Mouse (Mus musculus) limb, embryonic 15.5 days (tissue): ENCODE measurements around the gene Traf5. TPM values are rescaled to one million over a fixed set of nuclear protein-coding genes. Genes with fewer than 3 reads are reported as not detected.

Experiments
- ATAC-seq: fragments of 200-750 bp; cut with Nextera tagmentation; 2 replicates; pipeline ENCODE4 v1.8.0; 2017; ENCODE audit warnings: low read depth, moderate TSS enrichment; ENCODE audit not compliant: insufficient number of reproducible peaks, low FRiP score, low TSS enrichment
- H3K27ac ChIP-seq: fragments of 300-500 bp; sonication (generic); 2 replicates; pipeline ENCODE4 v1.5.1; 2015; ENCODE audit warnings: moderate library complexity, mild to moderate bottlenecking, inconsistent platforms
- H3K27me3 ChIP-seq: fragments of 300-500 bp; sonication (generic); 2 replicates; pipeline ENCODE4 v1.6.1; 2015; ENCODE audit warnings: inconsistent platforms
- H3K36me3 ChIP-seq: fragments of 300-500 bp; sonication (generic); 2 replicates; pipeline ENCODE4 v1.6.1; 2015; ENCODE audit warnings: inconsistent platforms
- H3K4me1 ChIP-seq: fragments of 300-500 bp; sonication (generic); 2 replicates; pipeline ENCODE4 v1.6.1; 2015; ENCODE audit warnings: inconsistent platforms
- H3K4me2 ChIP-seq: fragments of 300-500 bp; sonication (generic); 2 replicates; pipeline ENCODE4 v1.6.1; 2015; ENCODE audit warnings: mild to moderate bottlenecking, inconsistent platforms
- H3K4me3 ChIP-seq: fragments of 300-500 bp; sonication (generic); 2 replicates; pipeline ENCODE4 v1.5.1; 2015; ENCODE audit warnings: mild to moderate bottlenecking, inconsistent platforms
- H3K9ac ChIP-seq: fragments of 300-500 bp; sonication (generic); 2 replicates; pipeline ENCODE4 v1.6.1; 2015; ENCODE audit warnings: inconsistent platforms
- H3K9me3 ChIP-seq: fragments of 300-500 bp; sonication (generic); 2 replicates; pipeline ENCODE4 v1.6.1; 2016; ENCODE audit warnings: inconsistent platforms
- WGBS: fragments of 180-500 bp; shearing (Covaris S2); methylation state at CpG from one replicate; pipeline ENCODE4 v1.1.7; 2015; 5-methylcytosine and 5-hydroxymethylcytosine counted together
- microRNA-seq: library from miRNA; unstranded; fragments of <30 nt; microRNA quantifications from one replicate; pipeline ENCODE4, GENCODE M21; 2016
- polyA plus RNA-seq: library from polyadenylated mRNA; unstranded; fragments of >200 nt; fragmentation: Nextera tagmentation; extraction: Ambion mirVana; gene quantifications from 2 replicates; pipeline ENCODE4 v1.2.1, GENCODE M21; 2015

Gene Traf5
- polyA plus RNA-seq, 1 experiment from 2014 or later = 21.7 TPM

DNA sequence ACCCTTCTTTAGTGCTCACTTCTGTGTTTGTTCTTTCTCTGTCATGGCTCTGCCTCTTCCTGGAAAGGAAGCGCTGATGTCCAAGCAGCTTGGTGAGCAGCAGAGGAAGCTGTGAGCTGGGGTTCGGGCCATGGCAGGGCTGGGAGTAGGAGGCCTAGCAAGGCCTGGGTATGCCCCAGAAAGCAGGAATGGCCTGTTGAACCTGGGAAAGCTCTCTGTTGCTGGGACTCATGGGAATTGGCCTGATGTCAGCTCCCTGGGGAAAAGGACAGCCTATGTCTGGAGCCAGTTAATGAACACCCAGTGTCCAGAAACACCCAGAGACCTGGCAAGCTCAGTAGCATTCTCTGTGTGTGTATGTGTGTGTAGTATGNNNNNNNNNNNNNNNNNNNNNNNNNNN is 135.5 kb downstream of the Traf5 start:
- no peak for ATAC-seq
- H3K4me1 ChIP-seq = no peaks in the 10 kb centered on the region
- H3K4me3 ChIP-seq = no peak overlapping the region
- 70% methylated on average over 2 of the region's 2 CpGs for WGBS
- no peak overlapping the region for H3K4me2 ChIP-seq
- H3K27ac ChIP-seq = peak overlapping the region; percentile 44; the same call in 1 of the 2 replicates
- H3K27me3 ChIP-seq = no peaks in the 10 kb centered on the region
- no peaks in the 10 kb centered on the region for H3K36me3 ChIP-seq
- H3K9ac ChIP-seq = no peak overlapping the region
- H3K9me3 ChIP-seq = no peaks in the 10 kb centered on the region

- H3K27me3 ChIP-seq = no peaks in the 10 kb centered on the region
- H3K4me3 ChIP-seq = no peak overlapping the region
- no peaks in the 10 kb centered on the region for H3K9me3 ChIP-seq
- no peak overlapping the region for H3K9ac ChIP-seq
- 67% methylated on average over 3 of the region's 3 CpGs for WGBS
- H3K36me3 ChIP-seq = no peaks in the 10 kb centered on the region
- H3K4me2 ChIP-seq = no peak overlapping the region
- H3K4me1 ChIP-seq = no peaks in the 10 kb centered on the region
- ATAC-seq = 0 out of 2 replicates have a peak, but pooled peaks have one; percentile 52
- peak overlapping the region; percentile 44; the same call in 1 of the 2 replicates for H3K27ac ChIP-seq
These were observed 136.1 kb downstream of the Traf5 start for GRCm38 (mm10) chr1:191956261-191956660.

GRCm38 (mm10) chr1:191955101-191955500 is 137.3 kb downstream of the Traf5 start:
- no peak overlapping the region for H3K4me2 ChIP-seq
- no peak for ATAC-seq

GRCm38 (mm10) chr1:191952733-191953335 is 139.5 kb downstream of the Traf5 start:
- WGBS = 89% methylated on average over 11 of the region's 11 CpGs
- no peak overlapping the region for H3K27ac ChIP-seq
- no peak overlapping the region for H3K9ac ChIP-seq
- no peaks in the 10 kb centered on the region for H3K36me3 ChIP-seq
- H3K9me3 ChIP-seq = no peaks in the 10 kb centered on the region
- H3K4me1 ChIP-seq = no peaks in the 10 kb centered on the region
- H3K4me3 ChIP-seq = no peak overlapping the region
- no peak overlapping the region for H3K4me2 ChIP-seq
- no peaks in the 10 kb centered on the region for H3K27me3 ChIP-seq
- no peak for ATAC-seq

More at GRCm38 (mm10) chr1:191955101-191955500, 137.3 kb downstream of the Traf5 start:
- Histone ChIP-seq H3K9me3 (no peaks in the 10 kb centered on the region), H3K27me3 (no peaks in the 10 kb centered on the region), H3K4me1 (no peaks in the 10 kb centered on the region), H3K27ac (no peak overlapping the region), H3K4me3 (no peak overlapping the region), H3K9ac (no peak overlapping the region), H3K36me3 (no peaks in the 10 kb centered on the region)
- 44% methylated on average over 3 of the region's 3 CpGs for WGBS

DNA sequence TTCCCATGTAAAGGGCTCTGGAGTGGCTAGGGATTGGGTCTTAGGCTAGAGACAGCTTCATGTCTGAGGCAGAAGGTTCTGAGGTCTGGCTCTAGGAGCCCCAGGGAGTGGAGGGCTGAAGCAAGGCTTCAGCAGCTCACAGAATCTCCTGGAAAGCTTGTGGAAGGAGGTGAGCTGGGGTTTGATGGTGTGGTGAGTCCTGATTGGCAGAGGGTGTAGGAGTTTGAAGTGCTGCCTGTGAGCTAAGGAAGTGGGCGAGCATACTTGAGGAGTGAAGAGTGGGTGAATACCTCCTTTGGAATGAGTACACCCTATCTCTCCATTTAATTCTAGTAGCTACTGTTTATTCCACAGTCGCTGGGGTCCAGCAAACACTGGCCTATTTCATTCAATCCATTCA is 141.7 kb downstream of the Traf5 start:
- H3K9me3 ChIP-seq = no peaks in the 10 kb centered on the region
- no peak overlapping the region for H3K4me2 ChIP-seq
- WGBS = 62% methylated on average over 2 of the region's 2 CpGs
- no peaks in the 10 kb centered on the region for H3K36me3 ChIP-seq
- no peaks in the 10 kb centered on the region for H3K27me3 ChIP-seq
- no peaks in the 10 kb centered on the region for H3K4me1 ChIP-seq
- no peak for ATAC-seq
- no peak overlapping the region for H3K27ac ChIP-seq
- no peak overlapping the region for H3K4me3 ChIP-seq
- no peak overlapping the region for H3K9ac ChIP-seq

GRCm38 (mm10) chr1:191948600-191948999 is 143.8 kb downstream of the Traf5 start:
- Histone ChIP-seq H3K36me3 (no peaks in the 10 kb centered on the region), H3K4me2 (no peak overlapping the region), H3K4me3 (no peak overlapping the region), H3K9me3 (no peaks in the 10 kb centered on the region), H3K27me3 (no peaks in the 10 kb centered on the region), H3K27ac (no peak overlapping the region), H3K9ac (no peak overlapping the region), H3K4me1 (no peaks in the 10 kb centered on the region)
- ATAC-seq = no peak
- 70% methylated on average over 8 of the region's 8 CpGs for WGBS

DNA sequence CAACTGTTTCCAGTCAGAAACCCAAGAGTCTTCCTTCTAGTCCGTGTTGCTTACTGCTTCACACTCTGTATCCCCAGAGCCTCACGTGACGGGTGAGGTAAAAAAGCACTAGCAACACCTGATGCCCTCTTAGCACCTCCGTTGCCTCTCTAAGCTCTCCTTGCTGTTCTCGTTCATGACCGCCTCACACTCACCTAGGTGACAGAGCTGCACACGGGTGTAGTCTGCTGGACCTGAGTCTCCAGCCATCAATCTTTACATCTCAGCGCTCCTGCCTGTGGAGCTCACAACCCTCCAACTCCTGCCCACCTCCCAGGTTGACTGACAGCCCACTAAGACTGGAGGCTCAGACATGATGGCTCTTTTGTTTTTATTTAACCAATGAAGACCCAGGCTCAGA is 144.6 kb downstream of the Traf5 start:
- H3K9me3 ChIP-seq = no peaks in the 10 kb centered on the region
- H3K27ac ChIP-seq = no peak overlapping the region
- 79% methylated on average over 8 of the region's 8 CpGs for WGBS
- H3K36me3 ChIP-seq = no peaks in the 10 kb centered on the region
- no peak overlapping the region for H3K9ac ChIP-seq
- no peaks in the 10 kb centered on the region for H3K27me3 ChIP-seq
- H3K4me3 ChIP-seq = no peak overlapping the region
- H3K4me2 ChIP-seq = no peak overlapping the region
- no peaks in the 10 kb centered on the region for H3K4me1 ChIP-seq
- ATAC-seq = no peak

Small RNAs within 50 kb of the gene (microRNA-seq; reads per million reads assigned to microRNA genes)
- gene Mir3473c = not detected

Other genes starting within 250 kb of the Traf5 start
- 3.4 and 4.0 TPM in 2 replicates for gene Slc30a1, start 185.8 kb downstream of the Traf5 start, polyA plus RNA-seq
- 0.37 and 0.89 TPM in 2 replicates for gene Rd3, start 115.2 kb downstream of the Traf5 start, polyA plus RNA-seq
- gene Rcor3, start 45.5 kb upstream of the Traf5 start, polyA plus RNA-seq = 33.1 and 33.8 TPM in 2 replicates
- gene Kcnh1, start 98.2 kb upstream of the Traf5 start, polyA plus RNA-seq = 0.35 and 0.61 TPM in 2 replicates